Mouse (Mus musculus) spleen, adult 18-20 months (tissue): ENCODE measurements around the gene Myog.

Experiments used
- DNase-seq, 2 experiments: peaks; one replicate each; pipeline ENCODE4 v3.0.0; 2022; ENCODE audit warnings: mixed read lengths in 2 of 2

The Myog gene

DNA sequence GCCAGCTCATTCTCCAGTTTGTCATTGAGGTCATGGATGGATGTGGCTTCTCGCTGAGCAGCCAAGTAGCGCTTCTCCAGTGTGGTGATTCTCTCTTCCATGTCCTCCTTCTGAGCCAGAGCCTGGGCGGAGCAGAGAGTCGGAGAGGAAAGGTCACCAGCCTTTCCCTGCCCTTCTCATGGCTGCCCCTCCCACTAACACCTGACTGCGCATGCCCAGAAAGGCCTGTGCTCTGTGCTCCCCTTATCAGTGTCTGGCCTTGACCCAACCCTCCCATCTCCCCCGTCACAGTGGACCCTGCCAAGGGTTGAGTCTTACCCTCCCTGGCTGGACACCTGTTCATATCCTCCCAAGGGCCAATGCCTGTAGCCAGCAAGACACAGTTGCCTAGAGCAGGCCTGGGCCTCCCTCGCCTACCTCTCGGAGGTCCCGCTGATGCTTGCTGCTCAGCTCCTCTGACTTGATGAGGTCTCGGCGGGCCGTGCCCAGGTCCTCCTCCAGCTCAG, 37.1 kb downstream of the Myog start:
- DNase-seq = no peak

DNA sequence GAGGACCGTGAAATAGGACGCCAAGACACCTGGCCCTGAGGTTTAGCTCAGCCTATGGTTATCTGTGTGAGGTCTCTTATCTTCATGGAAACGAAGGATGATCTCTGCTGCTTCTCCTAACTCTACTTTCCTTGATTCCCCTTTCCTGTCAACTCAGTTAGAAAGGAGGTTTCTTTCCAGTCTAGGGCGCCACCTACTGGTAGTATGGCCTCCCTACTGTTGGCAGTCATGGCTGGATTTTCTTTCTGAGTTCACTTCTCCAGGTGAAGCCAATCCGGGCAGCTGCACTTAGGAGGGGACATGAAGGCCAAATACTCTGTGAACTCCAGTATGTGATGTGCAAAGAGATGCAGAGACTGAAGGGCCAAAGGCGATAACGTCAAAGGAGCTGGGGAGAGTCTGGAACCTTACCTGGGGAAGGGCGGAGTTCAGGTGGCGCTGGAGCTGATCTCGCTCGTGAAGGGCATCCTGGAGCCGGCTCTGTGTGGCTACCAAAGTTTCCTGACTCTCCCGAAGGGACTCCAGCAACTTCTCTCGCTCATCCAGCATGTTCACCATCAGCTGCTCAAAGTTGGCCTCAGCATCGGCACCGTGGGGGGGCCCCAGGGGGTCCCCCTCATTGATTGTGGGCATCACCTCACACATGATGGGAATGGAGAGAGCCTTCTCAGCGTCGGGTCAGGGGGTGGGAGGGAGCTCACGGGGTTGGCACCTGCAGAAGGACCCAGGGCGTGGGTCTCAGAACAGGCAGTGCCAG, 42.3 kb downstream of the Myog start:
- peak; percentile 33 to 75 for DNase-seq

DNA sequence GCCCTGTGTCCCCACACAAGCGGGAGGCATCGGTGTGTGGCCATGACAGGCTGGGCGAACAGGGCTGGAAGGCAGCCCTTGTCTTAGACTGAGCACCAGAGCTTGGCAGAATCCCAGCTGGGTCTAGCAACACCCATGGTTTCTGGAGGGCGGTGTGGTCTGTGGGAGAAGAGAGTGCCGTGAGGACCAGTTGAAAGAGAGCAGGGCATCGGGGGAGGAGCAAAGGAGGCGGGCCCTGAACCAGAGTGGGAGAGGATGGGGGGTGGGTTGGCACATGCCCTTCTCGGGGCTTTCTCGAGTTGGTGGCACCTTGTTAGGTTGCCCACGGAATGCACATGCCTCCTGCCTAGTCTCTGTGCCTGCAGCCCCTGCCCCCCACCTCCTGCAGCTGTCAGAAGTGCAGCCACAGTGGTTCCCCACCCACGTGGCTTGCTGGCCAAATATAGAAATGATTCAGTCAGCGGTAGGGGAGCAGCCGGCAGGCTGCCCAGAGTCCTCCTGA, 43.0 kb downstream of the Myog start, which contains the start of gene Ppfia4:
TSS of gene Ppfia4 (minus strand) at position 159 of the 502 bp plus-strand sequence.
- DNase-seq = peak in 1 of 2 experiments; percentile 5

DNA sequence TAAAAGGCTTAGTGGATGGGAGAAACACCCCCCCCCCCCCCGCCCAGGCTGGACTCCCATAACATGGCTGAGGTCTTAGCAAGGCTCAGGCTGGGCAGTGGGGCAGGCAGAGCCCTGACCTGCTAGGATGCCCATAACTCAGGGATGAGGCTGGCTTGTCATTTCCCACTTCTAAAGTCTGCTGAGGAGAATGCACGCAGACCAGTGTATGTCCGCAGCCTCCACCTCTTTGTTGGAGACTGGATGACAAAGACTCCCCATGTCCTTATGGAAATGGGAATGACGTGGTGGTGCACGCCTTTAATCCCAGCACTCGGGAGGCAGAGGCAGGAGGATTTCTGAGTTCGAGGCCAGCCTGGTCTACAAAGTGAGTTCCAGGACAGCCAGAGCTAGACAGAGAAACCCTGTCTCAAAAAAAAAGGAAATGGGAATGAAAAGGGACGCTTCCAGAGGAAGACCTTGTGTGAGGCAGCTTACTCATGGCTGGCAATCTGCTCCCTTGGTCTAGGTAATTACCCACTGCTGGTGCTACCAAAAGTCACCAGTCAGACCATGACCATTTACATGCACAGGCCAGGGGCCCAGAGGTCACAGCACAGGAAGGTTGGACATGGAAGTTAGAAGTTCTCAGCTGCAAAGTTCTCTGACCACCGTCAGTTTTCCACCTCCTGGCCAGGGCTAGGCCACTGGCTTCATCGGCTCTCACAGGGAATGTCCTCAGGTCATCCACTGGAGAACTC, 43.8 kb downstream of the Myog start:
- DNase-seq = peak in 1 of 2 experiments; percentile 2

DNA sequence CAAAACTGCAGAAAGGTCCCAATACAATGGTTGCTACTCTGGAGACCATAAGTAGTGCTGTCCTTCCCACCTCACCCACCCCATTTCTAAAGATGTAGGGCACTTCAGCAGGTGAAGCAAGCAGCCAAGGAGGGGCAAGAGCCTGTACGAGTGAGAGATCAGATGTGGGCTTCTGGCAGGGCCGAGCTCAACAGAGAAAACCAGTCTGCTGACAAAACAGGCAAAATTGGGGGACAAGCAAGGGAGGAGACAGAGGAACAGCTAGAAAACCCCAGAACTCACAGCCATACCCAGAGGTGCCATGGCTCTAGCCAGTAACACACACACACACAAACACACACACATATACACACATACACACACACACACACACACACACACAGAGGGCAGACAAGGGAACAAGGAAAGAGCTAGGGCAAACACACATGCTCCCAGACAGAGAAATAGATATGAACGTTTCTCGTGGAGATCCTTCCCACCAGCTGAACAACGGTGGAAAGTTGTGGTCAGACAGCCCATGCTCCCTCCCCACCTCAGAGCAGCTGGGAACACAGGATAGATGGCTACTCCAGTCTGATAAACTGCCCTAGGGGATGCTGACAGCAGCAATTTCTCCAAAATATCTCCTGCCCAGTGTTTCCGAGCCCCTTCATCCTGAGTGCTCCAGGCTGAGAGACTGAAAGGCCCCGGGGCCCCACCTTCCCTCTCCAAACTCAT, 44.5 kb downstream of the Myog start:
- DNase-seq = peak in 1 of 2 experiments; percentile 0

DNA sequence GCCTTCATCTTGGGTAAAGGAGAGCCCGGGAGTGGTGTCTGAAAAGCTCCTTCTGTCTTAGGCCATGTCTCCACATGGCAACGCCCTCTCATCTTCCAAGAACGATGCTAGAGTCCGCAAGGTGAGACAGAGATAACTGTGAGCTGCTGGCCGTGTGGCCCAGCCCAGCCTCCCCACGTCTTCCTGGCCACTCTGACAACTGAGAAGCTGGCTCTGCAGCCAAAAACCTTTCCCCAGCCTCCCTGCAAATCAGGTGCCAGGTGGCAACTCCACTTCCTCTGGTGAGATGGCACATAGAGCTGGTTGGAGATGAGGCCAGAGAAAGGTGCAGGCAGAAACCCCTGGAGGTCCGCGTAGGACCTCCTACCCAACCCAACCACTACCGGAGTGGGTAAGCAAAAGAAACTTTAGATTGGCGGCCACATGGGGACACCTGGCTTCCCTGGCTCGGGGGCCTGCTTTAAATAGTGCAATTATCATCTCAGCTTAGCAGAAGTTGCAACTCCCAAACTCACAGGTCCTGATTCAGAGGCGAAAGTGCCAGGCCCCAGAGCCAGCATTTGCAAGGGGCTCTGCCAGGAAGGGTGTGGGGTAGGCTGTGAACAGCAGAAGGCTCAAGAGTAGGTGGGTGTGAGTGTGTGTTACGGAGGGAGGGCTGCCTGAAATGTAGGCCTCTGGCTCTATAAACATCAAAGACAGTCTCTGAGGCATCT, 45.6 kb downstream of the Myog start:
- DNase-seq = peak in 1 of 2 experiments; percentile 2

DNA sequence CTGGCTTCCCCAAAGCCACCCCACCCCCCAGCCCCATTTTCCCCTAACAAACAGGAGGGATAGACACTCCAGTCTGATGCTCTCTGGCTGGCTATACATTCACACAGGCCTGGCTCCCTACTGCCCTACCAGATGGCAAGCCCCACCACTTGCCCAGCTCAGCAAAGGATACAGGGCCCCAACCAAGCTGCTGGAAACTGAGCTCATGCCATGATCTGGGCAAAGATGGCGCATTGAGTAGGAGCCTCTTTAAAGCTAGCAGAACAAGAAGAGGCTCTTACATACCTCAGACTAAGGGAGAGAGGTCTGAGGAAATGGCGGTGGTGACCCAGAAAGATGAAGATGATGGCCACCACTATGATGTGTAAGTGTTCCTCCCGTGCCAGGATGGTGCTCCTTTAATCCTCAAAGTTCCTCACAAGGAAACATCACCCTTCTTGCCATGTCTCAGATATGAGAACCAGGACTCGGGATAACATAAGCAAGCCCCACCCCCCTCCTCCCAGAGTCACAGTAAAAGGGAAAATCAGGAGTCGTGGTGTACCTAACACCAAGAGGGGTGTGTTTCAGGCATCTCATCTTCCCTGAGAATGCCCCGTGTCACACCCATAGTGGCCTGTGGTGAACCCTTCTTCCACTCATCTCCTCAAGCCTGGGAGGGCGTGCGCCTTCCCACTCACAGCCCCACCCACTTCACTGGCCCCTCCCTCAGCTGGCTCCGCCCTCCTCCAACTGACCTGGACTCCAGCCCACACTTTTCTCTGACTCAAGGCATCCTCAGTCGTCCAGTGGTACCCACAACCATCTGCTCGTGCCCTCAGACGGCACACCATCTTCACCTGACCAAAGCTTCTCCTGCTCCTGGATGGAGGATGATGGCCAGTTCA, 46.4 kb downstream of the Myog start:
- DNase-seq = peak in 1 of 2 experiments; percentile 6

DNA sequence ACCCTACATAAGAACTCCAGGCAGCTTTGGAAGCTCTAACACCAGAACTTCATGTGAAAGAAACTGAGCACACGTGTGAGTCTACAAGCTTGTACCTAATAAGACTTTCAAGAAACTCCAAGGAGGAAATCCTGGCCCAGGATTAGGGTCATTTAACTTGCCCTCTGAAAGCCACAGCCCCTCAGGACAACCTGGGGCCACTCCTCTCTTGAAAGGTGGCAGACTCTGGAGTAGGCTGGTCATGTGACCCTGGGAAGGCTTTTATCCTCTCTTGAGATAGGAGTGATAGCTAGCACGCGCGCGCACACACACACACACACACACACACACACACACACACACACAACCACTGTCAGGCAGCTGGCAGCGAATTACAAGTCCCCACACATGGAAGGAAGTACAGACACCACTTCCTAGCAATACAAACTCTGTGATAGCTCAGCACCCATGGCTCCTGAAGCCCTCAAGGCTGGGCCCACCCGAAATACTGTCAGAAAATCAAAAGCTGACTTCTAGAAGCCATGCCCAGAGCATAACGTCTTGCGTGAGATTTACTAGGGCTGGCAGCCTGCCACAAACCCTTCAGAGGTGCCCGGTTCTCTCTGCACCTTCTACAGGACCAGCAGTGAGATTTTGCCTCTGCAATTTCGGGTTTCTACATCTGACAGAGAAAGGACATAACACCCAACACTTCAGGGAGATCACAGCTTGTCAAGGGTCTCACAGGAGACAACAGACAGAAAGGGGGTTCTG, 47.3 kb downstream of the Myog start:
- peak in 1 of 2 experiments; percentile 1 for DNase-seq

DNA sequence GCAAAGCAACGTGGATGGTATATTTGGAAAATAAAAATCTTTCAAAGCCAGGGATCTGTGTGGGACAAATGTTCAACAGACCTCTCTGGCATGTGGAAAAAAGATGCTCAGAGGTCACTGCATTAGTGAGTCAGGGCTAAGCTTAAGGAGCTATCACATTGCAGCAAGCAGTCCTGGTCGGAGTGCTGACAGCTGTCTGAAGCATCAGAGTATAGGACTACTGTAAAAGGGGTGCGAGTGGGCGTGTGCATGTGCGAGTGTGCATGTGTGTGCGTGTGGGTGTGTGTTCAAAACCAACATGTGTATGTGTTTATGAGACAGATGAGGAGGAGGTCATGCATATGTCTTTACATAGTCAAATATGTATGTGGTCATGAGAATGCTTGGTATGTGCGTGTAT, 49.4 kb downstream of the Myog start:
- DNase-seq = no peak

DNA sequence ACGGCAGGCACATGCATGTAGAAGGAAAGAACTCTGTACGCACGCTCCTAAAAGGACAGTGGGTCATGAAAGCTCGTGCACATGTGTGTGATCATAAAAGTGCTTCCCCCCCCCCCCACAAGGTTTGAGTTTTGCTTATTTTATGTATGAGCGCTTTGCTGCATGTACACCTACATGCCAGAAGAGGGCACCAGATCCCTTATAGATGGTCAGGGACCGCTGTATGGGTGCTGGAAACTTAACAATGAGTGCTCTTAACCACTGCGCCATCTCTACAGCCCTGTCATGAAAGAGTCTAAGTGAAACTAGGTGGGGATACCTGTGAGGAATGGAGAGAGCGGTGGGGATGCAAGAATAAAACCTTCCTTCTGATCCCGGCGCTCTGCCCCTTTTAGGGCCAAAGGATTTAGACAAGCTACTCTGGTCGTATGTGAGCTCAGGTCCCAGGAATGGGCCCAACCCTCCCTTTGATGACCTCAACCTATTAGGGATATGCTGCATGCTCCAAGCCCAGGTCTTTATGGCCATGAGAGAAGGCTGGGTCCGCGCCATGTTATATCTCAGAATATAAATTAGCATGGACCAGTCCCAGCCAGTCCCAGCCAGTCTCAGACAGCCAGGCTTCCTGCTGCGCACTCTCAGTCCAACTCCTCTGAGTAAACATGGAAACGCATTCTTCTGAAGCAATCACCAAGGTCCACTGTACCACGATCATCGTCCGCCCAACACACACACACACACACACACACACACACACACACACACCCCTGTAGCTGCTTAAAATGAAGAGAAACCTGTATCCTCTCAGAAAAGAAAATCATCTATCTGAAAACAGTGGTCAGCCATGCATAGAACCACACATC, 50.2 kb downstream of the Myog start:
- DNase-seq = no peak

DNA sequence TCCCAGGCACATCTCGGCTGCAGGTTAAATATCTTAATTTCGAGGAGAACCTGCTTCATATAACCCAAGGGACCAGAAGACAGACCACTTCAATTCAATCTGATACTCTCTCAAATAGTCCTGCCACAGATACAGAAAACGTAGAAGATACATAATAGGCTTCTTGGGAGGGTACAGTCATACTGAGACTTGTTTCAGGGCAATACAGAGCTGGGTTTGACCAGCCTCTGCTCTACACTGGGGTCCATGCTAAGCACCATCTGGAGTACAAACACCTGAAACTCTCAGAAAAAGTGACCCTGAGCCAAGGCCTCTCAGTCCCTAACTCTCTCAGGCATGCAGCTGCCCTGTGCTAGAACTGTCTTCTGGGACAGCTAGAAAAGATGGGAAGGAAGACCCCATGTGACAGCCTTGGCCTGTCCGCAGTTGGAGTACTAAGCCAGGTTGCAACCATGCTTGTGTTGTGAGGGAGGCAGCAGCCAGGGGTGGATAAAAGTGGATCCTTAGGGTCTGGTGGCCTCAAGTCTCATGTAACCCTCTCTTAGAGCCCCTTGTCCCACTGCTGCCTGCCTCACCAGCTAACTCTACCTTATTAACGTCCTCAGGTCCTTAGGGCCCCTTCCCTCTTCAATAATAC, 52.0 kb downstream of the Myog start:
- no peak for DNase-seq
